Mouse (Mus musculus) heart, adult 2 months (tissue): ENCODE data around the gene Serpinc1. TPM values are rescaled to one million over a fixed set of nuclear protein-coding genes. Genes with fewer than 3 reads are reported as not detected.

Source experiments
- DNase-seq, 2 experiments: peaks; one replicate each; pipeline ENCODE4 v3.0.0; 2021
- H3K27ac ChIP-seq: fragments of 200-600 bp; 2 replicates; pipeline ENCODE4 v1.8.1; 2022
- H3K27me3 ChIP-seq: fragments of 200-500 bp; 2 replicates; pipeline ENCODE4 v1.6.1; 2012; ENCODE audit warnings: mild to moderate bottlenecking, low read length, inconsistent platforms, mixed read lengths; ENCODE audit not compliant: control insufficient read depth, insufficient read depth
- H3K36me3 ChIP-seq: fragments of 200-500 bp; 2 replicates; pipeline ENCODE4 v1.6.1; 2012; ENCODE audit warnings: low read length, inconsistent platforms; ENCODE audit not compliant: control insufficient read depth, insufficient read depth
- H3K4me1 ChIP-seq: fragments of 200-500 bp; 2 replicates; pipeline ENCODE4 v1.6.1; 2011; ENCODE audit warnings: low read length; ENCODE audit not compliant: control insufficient read depth, insufficient read depth
- H3K4me3 ChIP-seq: fragments of 200-600 bp; 2 replicates; pipeline ENCODE4 v1.8.1; 2022
- H3K79me2 ChIP-seq: fragments of 200-500 bp; replicated peaks from 2 replicates; pipeline ENCODE4 v1.6.1; 2012; ENCODE audit warnings: mild to moderate bottlenecking, inconsistent platforms, low read length, moderate library complexity, mixed read lengths; ENCODE audit not compliant: control insufficient read depth, insufficient read depth
- H3K9ac ChIP-seq: fragments of 200-500 bp; 2 replicates; pipeline ENCODE4 v1.6.1; 2012; ENCODE audit warnings: low read depth, mild to moderate bottlenecking, control low read depth, inconsistent platforms, low read length, mixed read lengths
- CTCF ChIP-seq: fragments of 200-600 bp; IDR thresholded peaks from 2 replicates; pipeline ENCODE4 v1.8.1; 2022; ENCODE audit warnings: antibody characterized with exemption, mild to moderate bottlenecking, moderate library complexity
- EP300 ChIP-seq: fragments of 200-500 bp; IDR thresholded peaks from 2 replicates; pipeline ENCODE4 v1.6.1; 2011; ENCODE audit warnings: low read depth, low read length, control low read depth; ENCODE audit not compliant: insufficient read depth
- POLR2A ChIP-seq: fragments of 200-500 bp; IDR thresholded peaks from 2 replicates; pipeline ENCODE4 v1.6.1; 2011; ENCODE audit warnings: mild to moderate bottlenecking, low read depth, low read length, control low read depth; ENCODE audit not compliant: insufficient read depth
- WGBS: fragments of 180-500 bp; shearing (Covaris S2); methylation state at CpG from one replicate; pipeline ENCODE4 v1.1.7; 2018; 5-methylcytosine and 5-hydroxymethylcytosine counted together
- intact Hi-C: fragments of 180-260 bp; cut with DNase I; formaldehyde crosslinking; loops from one replicate; pipeline ENCODE4 v1.15.1; 2025
- polyA plus RNA-seq: library from polyadenylated mRNA; depleted of rRNA; stranded (reverse); fragments of >200 nt; gene quantifications from 2 replicates; pipeline ENCODE4 v1.2.3, GENCODE M21; 2012; rRNA removed
- total RNA-seq, 2 experiments: library from RNA; stranded (reverse); gene quantifications; 2 replicates each; pipeline ENCODE4 v1.2.3; 2021

Serpinc1 gene
- total and polyA plus RNA-seq, 3 experiments: 0.08 to 0.32 (median 0.29) TPM

DNA sequence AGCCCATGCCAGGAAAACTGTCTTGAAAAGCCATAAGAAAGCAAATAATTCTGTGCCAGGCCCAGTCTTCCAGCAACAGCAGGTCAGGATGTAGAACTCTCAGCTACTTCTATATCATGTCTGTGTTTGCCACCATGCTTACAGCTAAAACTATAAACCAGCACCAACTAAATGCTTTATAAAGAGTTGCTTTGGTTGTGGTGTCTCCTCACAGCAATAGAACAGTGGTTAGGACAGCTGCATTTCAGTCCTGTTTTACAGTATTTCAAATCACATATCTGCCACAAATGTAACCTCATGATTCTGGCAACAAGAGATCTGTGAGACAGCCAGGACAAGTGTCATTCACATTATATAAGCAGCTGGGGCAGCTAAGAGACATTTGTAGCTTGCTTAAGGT, 62.5 kb downstream of the Serpinc1 start:
- Histone ChIP-seq H3K36me3 (peaks cover 27% of the 10 kb centered on the region), H3K27ac (no peak overlapping the region)

DNA sequence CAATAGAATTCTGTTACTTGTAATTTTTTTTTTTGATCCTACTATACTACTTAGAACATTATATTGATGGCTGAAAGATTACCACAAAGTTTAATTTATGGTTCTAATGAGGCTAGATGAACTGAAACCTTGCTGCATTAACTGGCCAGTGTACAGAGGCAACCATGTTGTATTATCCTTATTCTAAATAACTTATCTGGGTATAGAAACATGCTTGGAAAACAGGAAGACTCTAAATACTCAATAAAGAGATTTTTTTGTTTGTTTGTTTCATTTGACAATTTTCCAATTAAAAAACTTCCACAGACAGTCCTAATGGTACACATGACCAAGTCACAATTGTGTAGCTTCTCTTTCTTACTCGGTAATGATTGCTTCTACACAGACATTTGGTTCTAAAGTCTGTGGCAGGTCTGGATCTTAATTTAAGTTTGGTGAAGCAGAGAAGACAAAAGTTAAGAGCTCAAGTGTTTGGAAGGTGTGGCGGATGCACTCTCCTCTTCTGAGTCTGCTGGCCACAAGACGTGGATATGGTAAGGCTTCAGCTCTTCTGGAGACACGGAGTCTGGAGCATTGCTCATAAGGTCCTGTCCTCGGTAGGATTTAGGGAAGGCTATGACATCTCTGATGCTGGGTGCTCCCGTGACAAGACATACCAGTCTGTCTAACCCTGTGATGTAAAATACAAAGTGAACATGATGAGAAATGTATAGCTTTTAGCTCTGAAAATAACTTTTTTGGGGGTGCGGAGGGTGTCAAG, 63.1 kb downstream of the Serpinc1 start:
- H3K27me3 ChIP-seq: no peaks in the 10 kb centered on the region
- no peak for TF ChIP-seq EP300
- no peak for TF ChIP-seq POLR2A

More for the DNA sequence above, 62.5 kb downstream of the Serpinc1 start:
- intact Hi-C loops: no loop called here
- TF ChIP-seq CTCF: no peak
- no peak for TF ChIP-seq EP300
- Histone ChIP-seq H3K4me3 (no peak overlapping the region), H3K79me2 (0 out of 2 replicates have a peak, but pooled peaks cover 2% of the 10 kb centered on the region), H3K27me3 (no peaks in the 10 kb centered on the region), H3K9ac (no peak overlapping the region), H3K4me1 (peaks cover 8% of the 10 kb centered on the region)
- no peak for DNase-seq

DNA sequence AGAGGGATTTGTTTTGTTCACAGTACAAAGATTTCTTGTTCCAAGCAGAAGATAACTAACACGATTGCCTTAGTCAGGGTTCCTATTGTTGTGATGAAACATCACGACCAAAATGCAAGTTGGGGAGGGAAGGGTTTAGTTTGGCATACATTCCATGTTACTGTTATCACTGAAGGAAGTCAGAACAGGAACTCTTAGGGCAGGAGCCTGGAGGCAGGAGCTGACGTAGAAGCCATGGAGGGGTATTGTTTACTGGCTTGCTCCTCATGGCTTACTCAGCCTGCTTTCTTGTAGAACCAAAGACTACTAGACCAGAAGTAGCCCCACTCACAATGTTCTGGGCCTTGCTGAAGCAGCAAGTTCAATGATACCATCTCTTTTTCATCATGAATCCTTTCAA, 68.6 kb downstream of the Serpinc1 start:
- TF ChIP-seq POLR2A (no peak), CTCF (no peak), EP300 (no peak)
- 38% methylated on average over 3 of the region's 3 CpGs for WGBS
- Histone ChIP-seq H3K27me3 (no peaks in the 10 kb centered on the region), H3K4me1 (no peaks in the 10 kb centered on the region), H3K27ac (no peak overlapping the region), H3K79me2 (no peaks in the 10 kb centered on the region), H3K36me3 (no peaks in the 10 kb centered on the region; the same call in none of the 2 replicates), H3K4me3 (no peak overlapping the region), H3K9ac (no peak overlapping the region)
- no peak for DNase-seq
- intact Hi-C loops: no loop called here

More for the DNA sequence above, 63.1 kb downstream of the Serpinc1 start:
- no peaks in the 10 kb centered on the region for H3K79me2 ChIP-seq
- DNase-seq: no peak
- H3K36me3 ChIP-seq: peaks cover 21% of the 10 kb centered on the region
- H3K4me1 ChIP-seq: peaks cover 4% of the 10 kb centered on the region
- intact Hi-C loops: no loop called here
- H3K27ac ChIP-seq: no peak overlapping the region
- H3K4me3 ChIP-seq: no peak overlapping the region
- WGBS: 87% methylated on average over 7 of the region's 7 CpGs
- no peak overlapping the region for H3K9ac ChIP-seq

Other genes with a start within 250 kb of the Serpinc1 start
- 10 to 100 TPM; 67.6 to 68.4 TPM for gene Rabgap1l, start 185.4 kb upstream of the Serpinc1 start, total RNA-seq
- 19.0 and 51.5 TPM in 2 replicates for gene Rabgap1l, start 185.4 kb upstream of the Serpinc1 start, polyA plus RNA-seq
- gene Rc3h1, start 72.2 kb upstream of the Serpinc1 start, total RNA-seq: 10 to 100 TPM; 39.0 to 42.0 TPM
- gene Rc3h1, start 72.2 kb upstream of the Serpinc1 start, polyA plus RNA-seq: 9.8 and 21.1 TPM in 2 replicates
- 10 to 100 TPM; 13.8 to 14.2 TPM for gene Zbtb37, start 56.3 kb downstream of the Serpinc1 start, total RNA-seq
- 1.8 and 3.8 TPM in 2 replicates for gene Zbtb37, start 56.3 kb downstream of the Serpinc1 start, polyA plus RNA-seq
- 10 to 100 TPM; 23.0 to 25.4 TPM for gene Dars2, start 92.1 kb downstream of the Serpinc1 start, total RNA-seq
- gene Dars2, start 92.1 kb downstream of the Serpinc1 start, polyA plus RNA-seq: 13.7 and 38.3 TPM in 2 replicates
- 1 to 10 TPM; 1.1 to 1.2 TPM for gene Cenpl, start 92.1 kb downstream of the Serpinc1 start, total RNA-seq
- 0.41 and 1.0 TPM in 2 replicates for gene Cenpl, start 92.1 kb downstream of the Serpinc1 start, polyA plus RNA-seq
- 10 to 100 TPM in 1 of 2 experiments, 1 to 10 TPM in 1; 10.0 to 10.6 TPM for gene Klhl20, start 152.9 kb downstream of the Serpinc1 start, total RNA-seq
- 7.3 and 9.8 TPM in 2 replicates for gene Klhl20, start 152.9 kb downstream of the Serpinc1 start, polyA plus RNA-seq
- gene Ankrd45, start 164.1 kb downstream of the Serpinc1 start, total RNA-seq: 1 to 10 TPM; 2.1 to 2.7 TPM
- 0.70 and 1.4 TPM in 2 replicates for gene Ankrd45, start 164.1 kb downstream of the Serpinc1 start, polyA plus RNA-seq
- not detected for gene Tex50, start 180.7 kb downstream of the Serpinc1 start, total RNA-seq
- not detected in 2 replicates for gene Tex50, start 180.7 kb downstream of the Serpinc1 start, polyA plus RNA-seq